Mouse (Mus musculus): Measurements from ENCODE around the gene Nbas. TPM values are rescaled to one million over a fixed set of nuclear protein-coding genes. Genes with fewer than 3 reads are reported as not detected.

Nbas gene
- polyA plus RNA-seq, 1 experiment = not detected

GRCm38 (mm10) chr12:13291453-13291852 lies 22.5 kb downstream of the Nbas start:
- no peak overlapping the region for H3K4me3 ChIP-seq (ENCODE audit: insufficient read depth, low read depth, low read length)
- TF ChIP-seq CTCF (IDR thresholded peaks at IDR 0.05; ENCODE audit: insufficient read depth, low read depth, low read length) (no peak), POLR2A (IDR thresholded peaks at IDR 0.05; ENCODE audit: insufficient read depth, low read depth, low read length) (no peak)
- H3K27ac ChIP-seq (ENCODE audit: insufficient read depth, low read depth, low read length) = no peak overlapping the region
- H3K4me1 ChIP-seq (ENCODE audit: control insufficient read depth, insufficient read depth, low read length) = 0 out of 2 replicates have a peak, but pooled peaks cover 2% of the 10 kb centered on the region
- WGBS = 96% methylated on average over 2 of the region's 2 CpGs

GRCm38 (mm10) chr12:13293421-13293881 lies 24.5 kb downstream of the Nbas start:
- TF ChIP-seq POLR2A (IDR thresholded peaks at IDR 0.05; ENCODE audit: insufficient read depth, low read depth, low read length) (no peak), CTCF (IDR thresholded peaks at IDR 0.05; ENCODE audit: insufficient read depth, low read depth, low read length) (no peak)
- Histone ChIP-seq H3K4me1 (ENCODE audit: control insufficient read depth, insufficient read depth, low read length) (0 out of 2 replicates have a peak, but pooled peaks cover 2% of the 10 kb centered on the region), H3K4me3 (ENCODE audit: insufficient read depth, low read depth, low read length) (no peak overlapping the region), H3K27ac (ENCODE audit: insufficient read depth, low read depth, low read length) (no peak overlapping the region)
- WGBS = 38% methylated on average over 3 of the region's 3 CpGs

- no peak for TF ChIP-seq POLR2A (IDR thresholded peaks at IDR 0.05; ENCODE audit: insufficient read depth, low read depth, low read length)
- no peak for TF ChIP-seq CTCF (IDR thresholded peaks at IDR 0.05; ENCODE audit: insufficient read depth, low read depth, low read length)
- H3K4me3 ChIP-seq (ENCODE audit: insufficient read depth, low read depth, low read length) = no peak overlapping the region
- H3K27ac ChIP-seq (ENCODE audit: insufficient read depth, low read depth, low read length) = no peak overlapping the region
- 79% methylated on average over 3 of the region's 3 CpGs for WGBS
- no peaks in the 10 kb centered on the region for H3K4me1 ChIP-seq (ENCODE audit: control insufficient read depth, insufficient read depth, low read length)
Measured at GRCm38 (mm10) chr12:13303037-13303436, 34.1 kb downstream of the Nbas start.

- TF ChIP-seq POLR2A (IDR thresholded peaks at IDR 0.05; ENCODE audit: insufficient read depth, low read depth, low read length) = no peak
- TF ChIP-seq CTCF (IDR thresholded peaks at IDR 0.05; ENCODE audit: insufficient read depth, low read depth, low read length) = no peak
- 89% methylated on average over 2 of the region's 2 CpGs for WGBS
Measured at GRCm38 (mm10) chr12:13313966-13314365, 45.0 kb downstream of the Nbas start.

GRCm38 (mm10) chr12:13314384-13314783 lies 45.5 kb downstream of the Nbas start:
- Histone ChIP-seq H3K4me1 (ENCODE audit: control insufficient read depth, insufficient read depth, low read length) (no peaks in the 10 kb centered on the region), H3K4me3 (ENCODE audit: insufficient read depth, low read depth, low read length) (no peak overlapping the region), H3K27ac (ENCODE audit: insufficient read depth, low read depth, low read length) (no peak overlapping the region)
- TF ChIP-seq CTCF (IDR thresholded peaks at IDR 0.05; ENCODE audit: insufficient read depth, low read depth, low read length) (no peak), POLR2A (IDR thresholded peaks at IDR 0.05; ENCODE audit: insufficient read depth, low read depth, low read length) (no peak)
- WGBS = 89% methylated on average over 3 of the region's 3 CpGs

More at GRCm38 (mm10) chr12:13313966-13314365, 45.0 kb downstream of the Nbas start:
- Histone ChIP-seq H3K27ac (ENCODE audit: insufficient read depth, low read depth, low read length) (no peak overlapping the region), H3K4me3 (ENCODE audit: insufficient read depth, low read depth, low read length) (no peak overlapping the region), H3K4me1 (ENCODE audit: control insufficient read depth, insufficient read depth, low read length) (no peaks in the 10 kb centered on the region)

GRCm38 (mm10) chr12:13315081-13315480 lies 46.1 kb downstream of the Nbas start:
- 93% methylated on average over 1 of the region's 1 CpGs for WGBS
- no peak for TF ChIP-seq POLR2A (IDR thresholded peaks at IDR 0.05; ENCODE audit: insufficient read depth, low read depth, low read length)
- no peak for TF ChIP-seq CTCF (IDR thresholded peaks at IDR 0.05; ENCODE audit: insufficient read depth, low read depth, low read length)
- H3K4me1 ChIP-seq (ENCODE audit: control insufficient read depth, insufficient read depth, low read length) = no peaks in the 10 kb centered on the region
- no peak overlapping the region for H3K4me3 ChIP-seq (ENCODE audit: insufficient read depth, low read depth, low read length)
- no peak overlapping the region for H3K27ac ChIP-seq (ENCODE audit: insufficient read depth, low read depth, low read length)

- Histone ChIP-seq H3K4me1 (ENCODE audit: control insufficient read depth, insufficient read depth, low read length) (no peaks in the 10 kb centered on the region), H3K4me3 (ENCODE audit: insufficient read depth, low read depth, low read length) (no peak overlapping the region), H3K27ac (ENCODE audit: insufficient read depth, low read depth, low read length) (no peak overlapping the region)
- WGBS = 95% methylated on average over 5 of the region's 5 CpGs
- TF ChIP-seq CTCF (IDR thresholded peaks at IDR 0.05; ENCODE audit: insufficient read depth, low read depth, low read length) (no peak), POLR2A (IDR thresholded peaks at IDR 0.05; ENCODE audit: insufficient read depth, low read depth, low read length) (no peak)
Measured at GRCm38 (mm10) chr12:13342535-13342934, 73.6 kb downstream of the Nbas start.

- H3K27ac ChIP-seq (ENCODE audit: insufficient read depth, low read depth, low read length) = no peak overlapping the region
- WGBS = 91% methylated on average over 10 of the region's 10 CpGs
- peaks cover 4% of the 10 kb centered on the region; the same call in 1 of the 2 replicates for H3K4me1 ChIP-seq (ENCODE audit: control insufficient read depth, insufficient read depth, low read length)
- no peak overlapping the region for H3K4me3 ChIP-seq (ENCODE audit: insufficient read depth, low read depth, low read length)
- TF ChIP-seq POLR2A (IDR thresholded peaks at IDR 0.05; ENCODE audit: insufficient read depth, low read depth, low read length) = no peak
- no peak for TF ChIP-seq CTCF (IDR thresholded peaks at IDR 0.05; ENCODE audit: insufficient read depth, low read depth, low read length)
Measured at GRCm38 (mm10) chr12:13356201-13356600, 87.3 kb downstream of the Nbas start.

- WGBS = 96% methylated on average over 7 of the region's 7 CpGs
- TF ChIP-seq POLR2A (IDR thresholded peaks at IDR 0.05; ENCODE audit: insufficient read depth, low read depth, low read length) (no peak), CTCF (IDR thresholded peaks at IDR 0.05; ENCODE audit: insufficient read depth, low read depth, low read length) (no peak)
- Histone ChIP-seq H3K4me1 (ENCODE audit: control insufficient read depth, insufficient read depth, low read length) (peaks cover 4% of the 10 kb centered on the region; the same call in 1 of the 2 replicates), H3K27ac (ENCODE audit: insufficient read depth, low read depth, low read length) (no peak overlapping the region), H3K4me3 (ENCODE audit: insufficient read depth, low read depth, low read length) (no peak overlapping the region)
Measured at GRCm38 (mm10) chr12:13356769-13357168, 87.8 kb downstream of the Nbas start.

All from olfactory bulb, adult 2 months (tissue).